Comparison of ENCODE assay signal across 11 mouse cellular contexts in the genomic region with DNA sequence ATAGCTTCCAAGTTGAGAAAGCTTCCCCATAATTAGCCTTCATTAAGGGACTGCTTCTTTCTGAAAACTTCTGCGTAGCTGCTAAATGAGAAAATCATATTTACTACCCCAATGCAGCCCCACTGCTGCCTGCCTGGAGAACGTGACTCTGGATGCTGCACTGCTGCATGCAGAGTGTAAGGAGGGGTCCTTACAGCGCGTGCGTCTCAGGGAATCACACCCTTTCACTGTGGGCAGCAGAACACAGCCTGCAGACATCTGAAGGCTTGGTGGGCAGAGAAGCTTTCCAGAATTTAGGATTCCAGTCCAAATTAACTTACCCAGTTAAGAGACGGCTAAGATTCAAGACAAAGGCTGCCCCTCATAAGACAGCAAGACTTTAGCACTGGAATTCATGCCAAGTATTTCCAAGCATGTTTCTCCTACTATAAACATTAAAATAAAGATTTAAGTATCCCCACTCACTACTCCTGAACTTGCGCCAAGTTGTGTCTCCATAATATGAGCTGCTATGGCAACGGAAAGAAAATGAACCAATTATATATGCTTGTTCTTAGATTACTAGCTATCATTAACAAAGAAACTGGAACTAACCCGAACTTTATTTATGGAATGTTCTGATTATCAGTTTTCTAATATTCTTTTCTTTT. TPM values are rescaled to one million over a fixed set of nuclear protein-coding genes. Genes with fewer than 3 reads are reported as not detected.
DNase-seq lines count a peak whose midpoint lies in the region; ATAC-seq and TF ChIP-seq lines count a peak whose summit lies in the region.
"Had no signal": no experiment of that assay in that cellular context is flagged by ENCODE, and none has a peak within 500 bp of the region (broad histone marks: within the 10 kb centered on the region; RNA-seq: fewer than 3 reads in every experiment).

No protein-coding gene starts in this region.

- peak overlapping the region; percentile 39; the same call in 1 of the 2 replicates for H3K27ac ChIP-seq in layer of hippocampus, adult 2 months
- peak overlapping the region; percentile 57 for H3K27ac ChIP-seq in embryonic facial prominence, embryonic 14.5 days (replicated peaks; ENCODE audit: low read depth, low read length)
- H3K27ac ChIP-seq in forebrain, postnatal 0 days (ENCODE audit: low read depth, low read length) = 0 out of 2 replicates have a peak overlapping the region, but pooled peaks have one; percentile 40
- H3K27ac ChIP-seq in midbrain, embryonic 14.5 days (replicated peaks; ENCODE audit: low read depth, low read length) = 0 out of 2 replicates have a peak overlapping the region, but pooled peaks have one; percentile 1
- H3K27ac ChIP-seq: liver, embryonic 12.5 days had no signal

- no peaks in the 10 kb centered on the region for H3K9me3 ChIP-seq in embryonic facial prominence, embryonic 14.5 days (ENCODE audit: control insufficient read depth, low read length)
- H3K9me3 ChIP-seq in forebrain, postnatal 0 days (ENCODE audit: low read length) = no peaks in the 10 kb centered on the region
- no peaks in the 10 kb centered on the region for H3K9me3 ChIP-seq in midbrain, embryonic 14.5 days (ENCODE audit: control insufficient read depth, low read length)
- H3K9me3 ChIP-seq: liver, embryonic 12.5 days had no signal

- H3K27me3 ChIP-seq in embryonic facial prominence, embryonic 14.5 days (replicated peaks; ENCODE audit: control insufficient read depth, insufficient read depth, low read length) = no peaks in the 10 kb centered on the region
- H3K27me3 ChIP-seq in forebrain, postnatal 0 days (ENCODE audit: insufficient read depth, low read length) = no peaks in the 10 kb centered on the region
- H3K27me3 ChIP-seq in midbrain, embryonic 14.5 days (ENCODE audit: control insufficient read depth, insufficient read depth, low read length) = no peaks in the 10 kb centered on the region
- H3K27me3 ChIP-seq: liver, embryonic 12.5 days had no signal

- no peak for DNase-seq in layer of hippocampus, adult 2 months (ENCODE audit: low spot score in 2 of 2)
- DNase-seq in layer of hippocampus, postnatal 25 days (ENCODE audit: extremely low spot score in 1 of 2, low spot score in 1 of 2) = no peak
- peak; percentile 87 for DNase-seq in embryonic facial prominence, embryonic 14.5 days (ENCODE audit: low spot score)
- peak; percentile 61 for DNase-seq in forebrain, postnatal 0 days
- DNase-seq in midbrain, embryonic 14.5 days = peak; percentile 43
- DNase-seq in spleen, postnatal 14 days (ENCODE audit: low spot score in 2 of 2) = no peak
- DNase-seq in gastrocnemius, postnatal 4 days (ENCODE audit: low spot score in 2 of 2) = no peak
- DNase-seq: gastrocnemius, postnatal 10 days; kidney, postnatal 25 days had no signal

- H3K4me1 ChIP-seq in embryonic facial prominence, embryonic 14.5 days (ENCODE audit: control insufficient read depth, insufficient read depth, low read length) = peaks cover 42% of the 10 kb centered on the region
- H3K4me1 ChIP-seq in forebrain, postnatal 0 days (ENCODE audit: insufficient read depth) = peaks cover 26% of the 10 kb centered on the region
- H3K4me1 ChIP-seq in midbrain, embryonic 14.5 days (ENCODE audit: control insufficient read depth, insufficient read depth, low read length) = peaks cover 38% of the 10 kb centered on the region

- peak overlapping the region; percentile 13 for H3K4me2 ChIP-seq in embryonic facial prominence, embryonic 14.5 days (ENCODE audit: low read depth, low read length)
- no peak overlapping the region for H3K4me2 ChIP-seq in forebrain, postnatal 0 days (ENCODE audit: low read depth)
- no peak overlapping the region for H3K4me2 ChIP-seq in midbrain, embryonic 14.5 days (ENCODE audit: low read length)
- H3K4me2 ChIP-seq: liver, embryonic 12.5 days had no signal

- ATAC-seq in embryonic facial prominence, embryonic 14.5 days (ENCODE audit: low read depth) = peak; percentile 63; the same call in 1 of the 2 replicates
- peak; percentile 79 for ATAC-seq in forebrain, postnatal 0 days
- ATAC-seq in midbrain, embryonic 14.5 days (ENCODE audit: low FRiP score, low TSS enrichment) = no peak
- ATAC-seq in inflammation-experienced regulatory T-cells, adult 6 months = no peak
- ATAC-seq: liver, embryonic 12.5 days had no signal

- H3K9ac ChIP-seq in embryonic facial prominence, embryonic 14.5 days (ENCODE audit: low read depth, low read length) = 0 out of 2 replicates have a peak overlapping the region, but pooled peaks have one; percentile 23
- H3K9ac ChIP-seq in forebrain, postnatal 0 days = no peak overlapping the region
- H3K9ac ChIP-seq in midbrain, embryonic 14.5 days (replicated peaks; ENCODE audit: low read length) = no peak overlapping the region
- H3K9ac ChIP-seq: liver, embryonic 12.5 days had no signal

- no peaks in the 10 kb centered on the region for H3K36me3 ChIP-seq in embryonic facial prominence, embryonic 14.5 days (ENCODE audit: control insufficient read depth, insufficient read depth, low read length)
- no peaks in the 10 kb centered on the region for H3K36me3 ChIP-seq in forebrain, postnatal 0 days (ENCODE audit: insufficient read depth)
- no peaks in the 10 kb centered on the region for H3K36me3 ChIP-seq in midbrain, embryonic 14.5 days (ENCODE audit: control insufficient read depth, insufficient read depth, low read length)
- H3K36me3 ChIP-seq: liver, embryonic 12.5 days had no signal

- H3K4me3 ChIP-seq in layer of hippocampus, adult 2 months = no peak overlapping the region
- no peak overlapping the region for H3K4me3 ChIP-seq in embryonic facial prominence, embryonic 14.5 days (ENCODE audit: low read depth, low read length)
- H3K4me3 ChIP-seq in forebrain, postnatal 0 days (ENCODE audit: low read depth, low read length) = 0 out of 2 replicates have a peak overlapping the region, but pooled peaks have one; percentile 7
- H3K4me3 ChIP-seq in midbrain, embryonic 14.5 days (replicated peaks; ENCODE audit: low read depth, low read length) = no peak overlapping the region
- H3K4me3 ChIP-seq: liver, embryonic 12.5 days had no signal

- TF ChIP-seq CTCF in layer of hippocampus, adult 2 months (conservative IDR thresholded peaks at IDR 0.05) = no peak
- TF ChIP-seq CTCF in forebrain, postnatal 0 days (IDR thresholded peaks at IDR 0.05; ENCODE audit: low read depth) = no peak

- 34% methylated on average over 9 of the region's 9 CpGs for WGBS in embryonic facial prominence, embryonic 14.5 days
- WGBS in forebrain, postnatal 0 days = 16% methylated on average over 9 of the region's 9 CpGs
- 40% methylated on average over 9 of the region's 9 CpGs for WGBS in midbrain, embryonic 14.5 days

RNA-seq across cellular contexts. Expression of a gene that starts 7.2 kb away (rescaled TPM):
- 100 to 1,000 TPM; 286 to 287 TPM for total RNA-seq in layer of hippocampus, adult 2 months (2021)
- 100 to 1,000 TPM; 243 to 281 TPM for total RNA-seq in layer of hippocampus, postnatal 25 days (2021)
- polyA plus RNA-seq in embryonic facial prominence, embryonic 14.5 days (2014; fragmentation: Nextera tagmentation; extraction: Ambion mirVana) = 135 and 138 TPM in 2 replicates
- 237 and 240 TPM in 2 replicates for total RNA-seq in forebrain, postnatal 0 days (2014; rRNA removed)
- polyA plus RNA-seq in forebrain, postnatal 0 days (2015; fragmentation: Nextera tagmentation; extraction: Ambion mirVana) = 116 and 157 TPM in 2 replicates
- 146 and 198 TPM in 2 replicates for polyA plus RNA-seq in midbrain, embryonic 14.5 days (2014; fragmentation: Nextera tagmentation; extraction: Ambion mirVana)
- 10 to 100 TPM; 38.7 to 60.8 (median 48.6) TPM for polyA plus RNA-seq in inflammation-experienced regulatory T-cells, adult 6 months (2017; shearing (Covaris generic))
- 100 to 1,000 TPM; 114 to 130 TPM for total RNA-seq in gastrocnemius, postnatal 4 days (2021)

Comparison
In these comparisons a context has a peak if more than half of its experiments do, and no peak if none do; other contexts are left out.
1. DNase-seq: peak in embryonic facial prominence, embryonic 14.5 days (single experiment), forebrain, postnatal 0 days (single experiment) and midbrain, embryonic 14.5 days (single experiment); none in layer of hippocampus, adult 2 months (0 of 2), layer of hippocampus, postnatal 25 days (0 of 2), spleen, postnatal 14 days (0 of 2) and gastrocnemius, postnatal 4 days (0 of 2).
2. H3K27ac ChIP-seq: peak in every context shown above with its lines; median percentile 57 in embryonic facial prominence, embryonic 14.5 days; 40 in forebrain, postnatal 0 days; 39 in layer of hippocampus, adult 2 months; 1 in midbrain, embryonic 14.5 days.
3. ATAC-seq: peak in embryonic facial prominence, embryonic 14.5 days (single experiment) and forebrain, postnatal 0 days (single experiment); none in midbrain, embryonic 14.5 days (single experiment) and inflammation-experienced regulatory T-cells, adult 6 months (single experiment).